Mouse (Mus musculus): ENCODE results near the gene Gxylt1. TPM values are rescaled to one million over a fixed set of nuclear protein-coding genes. Genes with fewer than 3 reads are reported as not detected.

The Gxylt1 gene
- polyA plus RNA-seq, 2 experiments = 17.4 to 18.7 TPM

DNA sequence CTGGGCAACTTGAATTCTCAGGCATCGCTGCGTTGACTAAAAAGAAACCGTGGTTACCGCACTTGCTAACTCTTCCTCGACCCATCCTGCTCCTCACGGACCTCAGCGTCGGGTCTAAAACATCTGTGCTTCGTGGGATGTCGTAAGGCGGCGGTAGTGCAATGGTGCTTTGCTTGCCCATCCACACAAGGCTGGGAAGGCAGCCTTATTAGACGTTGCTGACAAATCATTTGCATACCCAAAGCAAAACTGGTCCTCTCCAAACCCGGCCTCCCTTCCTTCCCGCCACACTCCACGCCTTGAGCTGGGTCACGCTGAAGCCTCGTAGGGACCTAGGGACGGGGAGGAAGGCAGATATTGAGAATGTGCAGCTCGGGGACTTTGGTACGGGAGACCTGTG is 644 bp upstream of the Gxylt1 start:
- H3K4me1 ChIP-seq (ENCODE audit: control insufficient read depth, insufficient read depth, low read length) = peaks cover 20% of the 10 kb centered on the region
- H3K4me3 ChIP-seq (replicated peaks; ENCODE audit: low read length) = peak overlapping the region; percentile 76
- no peak for TF ChIP-seq POLR2A (IDR thresholded peaks at IDR 0.05; ENCODE audit: borderline replicate concordance, extremely low read depth, insufficient read depth, insufficient read length)
- peak overlapping the region; percentile 46 for H3K9ac ChIP-seq (ENCODE audit: low read depth, low read length, severe bottlenecking)
- no peak for DNase-seq (ENCODE audit: low spot score)
- H3K9me3 ChIP-seq (ENCODE audit: control insufficient read depth, low read length) = no peaks in the 10 kb centered on the region
- H3K27me3 ChIP-seq (ENCODE audit: control insufficient read depth, insufficient read depth, low read length) = no peaks in the 10 kb centered on the region
- peak overlapping the region; percentile 73 for H3K4me2 ChIP-seq (replicated peaks; ENCODE audit: low read depth, low read length, severe bottlenecking)
- H3K27ac ChIP-seq (replicated peaks; ENCODE audit: low read depth, low read length) = 0 out of 2 replicates have a peak overlapping the region, but pooled peaks have one; percentile 63
- WGBS = under 1% methylated on average over 21 of the region's 21 CpGs
- 0 out of 2 replicates have a peak, but pooled peaks cover 4% of the 10 kb centered on the region for H3K36me3 ChIP-seq (ENCODE audit: control insufficient read depth, insufficient read depth, low read length)
- peak; percentile 18 for ATAC-seq (ENCODE audit: low FRiP score, low read depth)

- Histone ChIP-seq H3K4me1 (ENCODE audit: control insufficient read depth, insufficient read depth, low read length) (peaks cover 28% of the 10 kb centered on the region), H3K27ac (replicated peaks; ENCODE audit: low read depth, low read length) (peak overlapping the region; percentile 87), H3K9me3 (ENCODE audit: control insufficient read depth, low read length) (no peaks in the 10 kb centered on the region), H3K9ac (ENCODE audit: low read depth, low read length, severe bottlenecking) (peak overlapping the region; percentile 84), H3K36me3 (ENCODE audit: control insufficient read depth, insufficient read depth, low read length) (0 out of 2 replicates have a peak, but pooled peaks cover 3% of the 10 kb centered on the region), H3K4me2 (replicated peaks; ENCODE audit: low read depth, low read length, severe bottlenecking) (peak overlapping the region; percentile 73), H3K27me3 (ENCODE audit: control insufficient read depth, insufficient read depth, low read length) (no peaks in the 10 kb centered on the region), H3K4me3 (replicated peaks; ENCODE audit: low read length) (peak overlapping the region; percentile 76)
- no peak for TF ChIP-seq POLR2A (IDR thresholded peaks at IDR 0.05; ENCODE audit: borderline replicate concordance, extremely low read depth, insufficient read depth, insufficient read length)
- 45% methylated on average over 19 of the region's 19 CpGs for WGBS
- ATAC-seq (ENCODE audit: low FRiP score, low read depth) (no peak), DNase-seq (ENCODE audit: low spot score) (no peak)
Measured at GRCm38 (mm10) chr15:93273788-93274678, 946 bp downstream of the Gxylt1 start.

DNA sequence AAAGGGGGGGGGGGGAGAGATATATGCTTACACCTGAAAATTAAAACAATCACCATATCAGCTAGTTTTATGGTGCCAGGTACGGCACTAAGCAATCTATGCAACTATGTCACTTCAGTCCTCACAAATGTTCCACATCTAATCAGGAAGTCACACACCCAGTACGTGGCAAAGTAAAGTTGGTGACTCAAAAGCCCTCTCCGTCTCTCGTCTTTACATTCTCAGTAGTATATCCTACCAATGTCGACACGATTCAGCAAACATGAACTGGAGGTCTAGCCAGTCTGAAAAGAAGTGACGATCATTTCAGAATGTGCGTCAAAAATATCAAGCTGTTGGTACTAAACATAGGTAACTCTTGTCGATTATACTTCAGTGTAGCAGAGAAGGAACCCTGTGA is 2.0 kb downstream of the Gxylt1 start:
- ATAC-seq (ENCODE audit: low FRiP score, low read depth) = no peak
- H3K36me3 ChIP-seq (ENCODE audit: control insufficient read depth, insufficient read depth, low read length) = 0 out of 2 replicates have a peak, but pooled peaks cover 3% of the 10 kb centered on the region
- no peaks in the 10 kb centered on the region for H3K9me3 ChIP-seq (ENCODE audit: control insufficient read depth, low read length)
- H3K9ac ChIP-seq (ENCODE audit: low read depth, low read length, severe bottlenecking) = no peak overlapping the region
- peaks cover 28% of the 10 kb centered on the region for H3K4me1 ChIP-seq (ENCODE audit: control insufficient read depth, insufficient read depth, low read length)
- WGBS = 86% methylated on average over 9 of the region's 9 CpGs
- TF ChIP-seq POLR2A (IDR thresholded peaks at IDR 0.05; ENCODE audit: borderline replicate concordance, extremely low read depth, insufficient read depth, insufficient read length) = no peak
- H3K4me2 ChIP-seq (replicated peaks; ENCODE audit: low read depth, low read length, severe bottlenecking) = peak overlapping the region; percentile 73
- no peak overlapping the region for H3K4me3 ChIP-seq (replicated peaks; ENCODE audit: low read length)
- H3K27ac ChIP-seq (replicated peaks; ENCODE audit: low read depth, low read length) = no peak overlapping the region
- no peaks in the 10 kb centered on the region for H3K27me3 ChIP-seq (ENCODE audit: control insufficient read depth, insufficient read depth, low read length)
- DNase-seq (ENCODE audit: low spot score) = no peak

DNA sequence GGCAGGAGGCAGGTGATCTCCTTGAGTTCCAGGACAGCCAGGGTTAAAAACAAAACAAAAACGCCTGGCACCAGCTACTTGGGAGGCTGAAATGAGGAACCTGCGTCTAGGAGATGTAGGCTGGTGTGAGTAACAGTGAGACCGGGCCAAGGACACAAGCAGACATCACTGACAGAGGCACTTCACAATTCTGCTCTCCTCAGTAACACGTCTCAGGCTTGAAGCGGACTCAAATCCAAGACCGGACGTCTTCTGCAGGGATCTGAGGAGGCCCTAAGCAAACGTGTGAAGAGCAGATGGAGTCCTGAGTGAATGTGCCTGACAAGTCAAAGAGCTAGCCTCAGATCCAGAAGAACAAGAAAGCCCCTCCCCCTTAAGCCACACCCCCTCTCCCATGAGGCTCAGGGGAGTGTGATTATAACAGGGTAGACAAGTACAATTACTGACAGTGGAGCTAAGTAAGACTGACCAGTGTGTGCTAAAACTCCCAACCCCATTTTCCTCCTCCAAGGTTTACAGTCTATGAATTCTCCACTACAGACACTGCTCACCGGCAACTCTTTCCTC is 4.6 kb downstream of the Gxylt1 start:
- Histone ChIP-seq H3K4me1 (ENCODE audit: control insufficient read depth, insufficient read depth, low read length) (peaks cover 20% of the 10 kb centered on the region), H3K27me3 (ENCODE audit: control insufficient read depth, insufficient read depth, low read length) (no peaks in the 10 kb centered on the region), H3K9ac (ENCODE audit: low read depth, low read length, severe bottlenecking) (no peak overlapping the region), H3K36me3 (ENCODE audit: control insufficient read depth, insufficient read depth, low read length) (0 out of 2 replicates have a peak, but pooled peaks cover 3% of the 10 kb centered on the region), H3K4me2 (replicated peaks; ENCODE audit: low read depth, low read length, severe bottlenecking) (no peak overlapping the region), H3K9me3 (ENCODE audit: control insufficient read depth, low read length) (no peaks in the 10 kb centered on the region), H3K27ac (replicated peaks; ENCODE audit: low read depth, low read length) (no peak overlapping the region), H3K4me3 (replicated peaks; ENCODE audit: low read length) (no peak overlapping the region)
- DNase-seq (ENCODE audit: low spot score) (no peak), ATAC-seq (ENCODE audit: low FRiP score, low read depth) (no peak)
- 75% methylated on average over 9 of the region's 9 CpGs for WGBS
- TF ChIP-seq POLR2A (IDR thresholded peaks at IDR 0.05; ENCODE audit: borderline replicate concordance, extremely low read depth, insufficient read depth, insufficient read length) = no peak

DNA sequence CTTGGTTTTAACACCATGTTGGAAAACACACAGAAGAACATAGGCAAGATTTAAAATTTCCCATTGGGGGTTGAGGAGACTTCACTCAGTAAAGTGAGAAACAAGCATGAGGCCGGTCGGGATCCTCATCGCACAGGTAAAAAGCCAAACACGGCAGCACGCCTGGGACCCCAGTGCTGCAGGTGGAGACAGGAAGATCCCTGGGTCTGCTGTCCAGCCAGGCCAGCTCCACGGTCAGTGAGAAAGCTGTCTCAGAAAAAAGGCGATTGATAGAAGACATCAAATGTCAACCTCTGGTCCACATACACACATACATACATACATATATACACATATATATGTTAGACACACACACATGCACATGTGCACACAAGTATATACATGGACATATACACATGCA is 5.4 kb downstream of the Gxylt1 start:
- no peak overlapping the region for H3K4me2 ChIP-seq (replicated peaks; ENCODE audit: low read depth, low read length, severe bottlenecking)
- peaks cover 20% of the 10 kb centered on the region for H3K4me1 ChIP-seq (ENCODE audit: control insufficient read depth, insufficient read depth, low read length)
- ATAC-seq (ENCODE audit: low FRiP score, low read depth) (no peak), DNase-seq (ENCODE audit: low spot score) (no peak)
- H3K36me3 ChIP-seq (ENCODE audit: control insufficient read depth, insufficient read depth, low read length) = 0 out of 2 replicates have a peak, but pooled peaks cover 3% of the 10 kb centered on the region
- no peaks in the 10 kb centered on the region for H3K9me3 ChIP-seq (ENCODE audit: control insufficient read depth, low read length)
- no peak overlapping the region for H3K27ac ChIP-seq (replicated peaks; ENCODE audit: low read depth, low read length)
- no peak overlapping the region for H3K9ac ChIP-seq (ENCODE audit: low read depth, low read length, severe bottlenecking)
- H3K4me3 ChIP-seq (replicated peaks; ENCODE audit: low read length) = no peak overlapping the region
- TF ChIP-seq POLR2A (IDR thresholded peaks at IDR 0.05; ENCODE audit: borderline replicate concordance, extremely low read depth, insufficient read depth, insufficient read length) = no peak
- H3K27me3 ChIP-seq (ENCODE audit: control insufficient read depth, insufficient read depth, low read length) = no peaks in the 10 kb centered on the region
- WGBS = 94% methylated on average over 7 of the region's 7 CpGs

Measured in limb, embryonic 14.5 days (tissue).